Mouse (Mus musculus): Measurements from ENCODE around the gene Padi3.

The Padi3 gene

GRCm38 (mm10) chr4:140810458-140811260 lies at the start of gene Padi3:
TSS of gene Padi3 (minus strand) at chr4:140810648.
- no peak for DNase-seq (ENCODE audit: low spot score)

- no peak for DNase-seq (ENCODE audit: low spot score)
Measured at GRCm38 (mm10) chr4:140859291-140859690, 48.8 kb upstream of the Padi3 start.

- no peak for DNase-seq (ENCODE audit: low spot score)
Measured at GRCm38 (mm10) chr4:140857813-140858212, 47.4 kb upstream of the Padi3 start.

- no peak for DNase-seq (ENCODE audit: low spot score)
Measured at GRCm38 (mm10) chr4:140857041-140857440, 46.6 kb upstream of the Padi3 start.

- DNase-seq (ENCODE audit: low spot score) = no peak
Measured at GRCm38 (mm10) chr4:140855151-140855550, 44.7 kb upstream of the Padi3 start.

- DNase-seq (ENCODE audit: low spot score) = no peak
Measured at GRCm38 (mm10) chr4:140854455-140854864, 44.0 kb upstream of the Padi3 start.

DNA sequence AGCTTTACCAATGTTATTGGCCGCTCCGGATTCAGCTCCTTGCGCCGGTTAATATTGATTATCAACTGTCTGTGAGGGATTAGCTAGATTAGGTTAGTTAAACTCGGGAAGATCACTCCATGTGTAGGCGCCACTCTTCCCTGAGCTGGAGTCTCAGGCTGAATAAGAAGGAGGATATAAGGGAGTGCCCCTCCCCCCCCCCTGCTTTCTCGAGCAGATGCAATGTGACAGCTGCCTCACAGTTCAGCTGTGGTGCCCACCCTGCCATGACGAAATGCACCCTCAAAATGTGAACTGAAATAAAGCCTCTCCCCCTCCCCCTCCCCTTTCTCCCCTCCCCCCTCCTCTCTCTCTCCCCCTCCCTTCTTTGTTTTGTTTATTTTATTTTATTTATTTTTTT lies 43.2 kb upstream of the Padi3 start:
- no peak for DNase-seq (ENCODE audit: low spot score)

DNA sequence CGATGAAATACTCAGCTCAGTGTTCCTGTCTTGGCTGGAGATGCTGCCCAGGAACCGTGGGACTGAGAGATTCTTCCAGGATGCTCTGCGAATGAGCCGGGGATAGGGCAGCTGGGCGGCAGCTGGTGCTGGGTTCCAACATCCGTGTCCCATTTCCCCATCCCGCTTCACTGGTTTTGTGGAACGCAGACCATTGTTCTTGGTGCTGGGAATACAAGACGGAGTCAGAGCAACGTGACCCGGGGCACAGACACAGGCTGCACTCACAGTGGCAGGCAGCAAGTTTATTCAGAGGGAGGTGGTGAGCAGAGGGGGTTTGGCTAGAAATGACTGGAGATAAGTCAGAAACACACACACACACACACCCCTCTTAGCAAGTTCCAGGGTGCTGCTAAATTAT lies 38.9 kb upstream of the Padi3 start:
- no peak for DNase-seq (ENCODE audit: low spot score)

DNA sequence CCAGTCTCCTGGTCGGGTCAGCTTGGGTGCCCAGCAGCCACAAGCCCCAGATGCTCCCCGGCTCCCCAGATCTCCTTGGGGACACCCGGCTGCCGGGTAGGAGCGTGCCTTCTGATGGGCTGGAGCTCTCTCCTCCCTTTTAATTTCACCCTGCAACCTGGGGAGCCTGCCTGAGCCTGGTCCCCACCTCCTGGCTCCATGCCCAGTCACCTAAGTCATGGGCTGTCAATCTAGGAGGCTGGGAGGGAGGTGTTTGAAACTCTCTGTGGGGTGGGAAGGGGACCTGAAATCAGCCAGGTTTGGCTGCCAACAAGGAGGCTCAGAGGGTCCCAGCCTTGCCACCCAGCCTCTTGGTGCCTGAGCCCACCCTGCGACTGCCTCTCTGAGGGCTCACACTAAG lies 35.2 kb upstream of the Padi3 start, which contains the start of gene Padi1:
Padi1 (minus strand) TSS at position 113 of the 400 bp plus-strand sequence.
- DNase-seq (ENCODE audit: low spot score) = no peak

- DNase-seq (ENCODE audit: low spot score) = no peak
Measured at GRCm38 (mm10) chr4:140844991-140845390, 34.5 kb upstream of the Padi3 start.

DNA sequence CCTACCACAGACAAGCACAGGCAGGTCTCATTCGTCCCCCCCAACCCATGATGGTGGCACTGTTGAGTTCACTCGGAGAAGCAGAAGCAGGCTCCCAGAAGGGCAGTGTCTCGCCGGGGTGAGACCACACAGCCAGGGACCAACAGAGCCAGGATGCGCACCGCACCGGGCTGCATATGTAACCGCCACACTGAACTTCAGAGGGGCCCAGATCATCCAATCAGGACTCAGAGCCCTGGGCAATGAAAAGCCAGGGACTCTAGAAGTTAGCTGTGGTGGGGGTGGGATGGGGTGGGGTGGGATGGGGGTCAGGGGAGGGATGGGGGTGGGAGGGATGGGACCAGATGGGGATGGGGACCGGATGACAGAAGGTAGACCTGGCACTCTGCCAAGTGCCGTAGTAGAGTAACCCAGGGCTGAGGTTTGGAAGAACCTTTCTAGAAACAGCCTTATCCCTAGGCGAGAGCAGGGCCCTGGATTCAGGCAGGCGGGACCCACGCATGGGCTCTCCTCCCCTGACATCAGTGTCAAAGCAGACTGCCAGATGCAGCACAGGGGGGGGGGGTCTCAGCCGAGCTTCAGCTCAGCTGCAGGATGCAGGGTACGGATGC lies 33.3 kb upstream of the Padi3 start:
- DNase-seq (ENCODE audit: low spot score) = no peak

GRCm38 (mm10) chr4:140842909-140843308 lies 32.5 kb upstream of the Padi3 start:
- DNase-seq (ENCODE audit: low spot score) = no peak

DNA sequence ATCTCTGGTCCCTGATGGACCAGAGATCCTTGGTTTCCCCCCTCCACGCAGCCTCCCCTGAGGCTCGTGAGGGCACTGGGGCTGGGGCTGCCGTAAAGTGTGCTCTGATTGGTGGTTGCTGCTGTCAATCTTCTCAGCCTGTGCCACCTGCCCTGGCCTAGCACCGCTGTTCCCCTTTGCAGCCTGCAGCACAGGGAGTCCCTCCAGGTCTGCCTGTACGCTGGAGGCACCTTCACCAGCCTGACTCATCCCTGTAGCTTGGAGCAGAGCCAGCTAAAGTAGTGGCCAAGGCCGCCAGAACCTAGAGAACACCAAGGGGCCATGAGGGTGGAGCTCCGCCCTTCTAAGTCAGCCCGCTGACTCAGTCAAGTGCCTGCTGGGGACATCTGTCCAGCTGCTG lies 27.4 kb upstream of the Padi3 start:
- peak; percentile 66 for DNase-seq (ENCODE audit: low spot score)

GRCm38 (mm10) chr4:140836208-140836866 lies 25.9 kb upstream of the Padi3 start:
- peak; percentile 65 for DNase-seq (ENCODE audit: low spot score)

GRCm38 (mm10) chr4:140835682-140836081 lies 25.2 kb upstream of the Padi3 start:
- DNase-seq (ENCODE audit: low spot score) = peak; percentile 78

DNA sequence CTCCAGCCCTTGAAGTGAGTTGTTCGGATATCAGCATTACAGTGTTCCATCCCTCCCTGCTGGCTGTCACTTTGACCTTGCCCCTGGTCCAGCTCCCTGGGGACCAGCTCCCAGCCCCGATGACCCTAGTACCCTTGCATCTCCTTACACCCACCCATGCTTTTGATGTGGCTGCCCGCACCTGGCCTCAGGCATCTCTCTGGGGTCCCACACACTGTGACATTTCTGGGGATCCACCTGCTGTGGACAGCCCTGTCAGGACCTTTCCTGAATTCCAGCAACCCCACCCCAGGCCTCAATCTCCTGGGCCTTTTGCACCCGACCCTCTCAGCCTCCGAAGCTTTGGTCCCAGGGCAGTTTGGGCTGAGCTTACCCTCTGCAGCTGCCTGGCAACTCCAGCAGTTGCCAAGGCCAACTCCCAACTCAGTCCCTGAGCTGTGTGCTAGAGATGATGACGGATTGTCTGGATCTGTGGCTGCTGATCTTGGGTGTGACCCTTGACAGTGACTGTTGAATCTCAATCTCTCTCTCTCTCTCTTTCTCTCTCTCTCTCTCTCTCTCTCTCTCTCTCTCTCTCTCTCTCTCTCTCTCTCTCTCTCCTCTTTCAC lies 24.0 kb upstream of the Padi3 start:
- DNase-seq (ENCODE audit: low spot score) = no peak

- no peak for DNase-seq (ENCODE audit: low spot score)
Measured at GRCm38 (mm10) chr4:140832821-140833220, 22.4 kb upstream of the Padi3 start.

- DNase-seq (ENCODE audit: low spot score) = no peak
Measured at GRCm38 (mm10) chr4:140831808-140832207, 21.4 kb upstream of the Padi3 start.

GRCm38 (mm10) chr4:140827237-140827636 lies 16.8 kb upstream of the Padi3 start:
- no peak for DNase-seq (ENCODE audit: low spot score)

DNA sequence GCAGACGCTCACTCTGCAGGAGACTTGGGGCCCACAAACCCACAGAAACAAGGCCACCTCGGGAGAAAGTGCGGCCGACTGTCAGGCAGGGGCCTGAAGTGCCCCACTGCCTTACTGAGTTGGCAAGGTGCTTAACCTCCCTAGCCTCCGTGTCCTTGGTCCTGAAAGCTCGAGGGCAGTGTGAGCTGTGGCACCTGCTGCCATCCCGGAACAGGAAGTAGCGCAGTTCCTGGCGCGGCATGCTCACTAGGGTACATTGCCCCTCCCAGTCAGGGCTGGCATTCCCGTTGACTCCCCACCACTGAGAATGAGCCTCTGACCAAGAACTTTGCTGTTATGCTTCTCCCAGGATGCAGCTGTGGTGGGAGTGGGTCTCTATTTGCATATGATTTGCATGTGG lies 15.5 kb upstream of the Padi3 start:
- DNase-seq (ENCODE audit: low spot score) = no peak

DNA sequence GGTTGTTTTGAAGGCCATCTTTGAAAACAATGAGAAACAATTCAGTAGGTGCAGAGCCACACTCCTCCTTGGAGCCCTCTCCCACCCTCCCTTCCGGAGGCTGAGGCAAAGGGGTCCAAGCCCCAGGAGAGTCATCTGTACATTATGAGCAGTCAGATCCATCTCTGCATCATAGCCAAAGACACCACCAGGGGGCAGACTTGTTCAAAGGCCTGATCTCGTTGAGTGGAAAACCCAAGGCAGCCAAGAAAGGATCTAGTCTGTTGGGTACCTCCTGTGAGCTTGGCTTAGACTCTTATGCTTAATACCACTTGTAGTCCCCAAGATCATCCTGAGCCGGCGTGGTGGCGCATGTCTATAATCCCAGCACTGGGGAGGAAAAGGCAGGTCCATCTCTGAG lies 11.5 kb upstream of the Padi3 start:
- peak; percentile 69 for DNase-seq (ENCODE audit: low spot score)

GRCm38 (mm10) chr4:140817413-140817812 lies 7.0 kb upstream of the Padi3 start:
- no peak for DNase-seq (ENCODE audit: low spot score)
